Mouse (Mus musculus) spleen, postnatal 36 days (tissue): Measurements from ENCODE around the gene Uprt.
A peak's percentile ranks its signal among the peaks of the same experiment; 100 is the strongest.

Experiments used
- DNase-seq, 2 experiments: peaks; one replicate each; pipeline ENCODE4 v3.0.0; 2022; ENCODE audit warnings: low spot score in 2 of 2, mixed read lengths in 1 of 2

Uprt gene

DNA sequence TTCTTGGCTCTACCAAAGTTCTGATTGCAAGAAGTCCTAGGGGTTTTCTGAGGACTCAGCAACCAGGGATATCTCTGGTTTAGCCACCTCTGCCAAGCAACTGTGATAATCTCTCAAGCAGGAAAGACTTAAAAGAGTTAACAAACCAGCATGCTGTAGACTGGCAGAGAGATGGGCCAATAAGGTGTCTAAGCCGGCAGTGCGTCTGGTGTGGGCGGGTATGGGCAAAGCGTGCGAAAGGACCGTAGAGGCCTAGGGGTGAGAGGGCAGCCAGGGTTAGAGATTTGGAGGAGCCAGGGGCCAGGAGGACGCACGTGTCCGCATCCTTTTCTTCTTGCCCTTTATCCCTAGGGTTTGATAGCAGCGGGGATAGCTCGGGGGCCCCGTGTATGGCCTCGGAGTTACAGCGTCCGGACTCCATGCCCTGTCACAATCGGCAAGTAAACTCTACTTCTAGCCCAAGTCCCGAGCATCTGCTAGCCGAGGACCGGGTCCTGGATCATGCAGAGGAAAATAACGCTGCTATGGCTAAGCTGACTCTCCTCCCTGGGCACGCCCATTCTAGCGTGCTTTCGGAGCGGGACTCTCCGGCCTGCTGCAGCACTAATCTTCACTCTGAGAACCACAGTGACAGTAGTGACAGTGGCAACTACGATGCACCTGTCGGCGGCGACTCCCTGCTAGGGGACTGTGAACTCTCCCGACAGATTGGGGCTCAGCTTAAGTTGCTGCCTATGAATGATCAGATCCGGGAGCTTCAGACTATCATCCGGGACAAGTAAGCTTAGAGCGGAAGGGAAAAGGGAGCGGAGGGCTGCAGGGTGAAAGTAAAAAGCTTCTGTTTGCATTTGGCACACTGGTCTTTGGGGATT, at the start of gene Uprt:
Gene Uprt (plus strand): TSS at position 247 of the 872 bp plus-strand sequence.
- DNase-seq = peak; percentile 80 to 82

GRCm38 (mm10) chrX:104433456-104433855, 49.2 kb upstream of the Uprt start:
- no peak for DNase-seq

- no peak for DNase-seq
Observed at GRCm38 (mm10) chrX:104452433-104452832, 30.2 kb upstream of the Uprt start.

DNA sequence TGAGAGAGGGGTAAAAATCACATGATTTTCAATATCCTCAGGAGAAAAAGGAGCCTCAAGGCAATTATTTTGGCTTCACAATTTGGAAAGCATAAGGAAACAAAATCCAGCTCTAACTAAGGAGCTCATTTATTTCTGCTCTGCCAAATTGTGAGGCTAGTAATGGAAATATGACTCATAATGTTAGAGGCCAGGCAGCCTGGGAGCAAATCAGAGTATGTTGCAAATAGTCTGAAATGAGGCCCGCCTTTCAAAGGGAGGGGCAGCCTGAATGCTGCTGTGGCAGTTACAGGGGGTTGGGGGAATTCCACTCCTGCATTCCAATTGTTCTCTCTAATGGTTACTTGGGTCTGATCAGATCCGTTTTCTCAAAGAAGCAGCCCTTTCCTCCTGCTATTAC, 20.9 kb upstream of the Uprt start:
- no peak for DNase-seq

GRCm38 (mm10) chrX:104464376-104464775, 18.2 kb upstream of the Uprt start:
- DNase-seq = no peak

DNA sequence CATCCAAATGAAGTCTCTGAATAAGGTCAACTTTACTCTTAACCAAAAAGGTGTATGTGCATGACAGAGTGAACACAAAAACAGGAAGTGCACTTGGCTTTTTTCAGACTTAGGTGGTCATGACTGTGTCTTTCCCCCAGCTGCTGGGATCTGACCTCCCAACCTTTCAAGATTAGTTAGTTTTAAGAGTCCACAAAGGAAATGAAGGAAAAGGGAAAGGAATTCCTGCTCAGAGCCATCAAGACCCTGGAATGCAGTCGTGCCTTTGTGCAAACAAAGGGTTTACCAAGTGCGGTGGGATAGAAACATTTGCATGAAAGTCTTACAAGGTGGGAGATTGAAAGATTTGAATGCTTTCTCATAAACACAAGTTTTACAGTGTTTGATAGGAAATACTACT, 4.6 kb upstream of the Uprt start:
- peak in 1 of 2 experiments; percentile 8 for DNase-seq

GRCm38 (mm10) chrX:104483444-104483808, 808 bp downstream of the Uprt start:
- peak; percentile 3 to 7 for DNase-seq

- DNase-seq = no peak
Observed at GRCm38 (mm10) chrX:104485596-104485995, 3.0 kb downstream of the Uprt start.

- DNase-seq = no peak
Observed at GRCm38 (mm10) chrX:104488036-104488435, 5.4 kb downstream of the Uprt start.

DNA sequence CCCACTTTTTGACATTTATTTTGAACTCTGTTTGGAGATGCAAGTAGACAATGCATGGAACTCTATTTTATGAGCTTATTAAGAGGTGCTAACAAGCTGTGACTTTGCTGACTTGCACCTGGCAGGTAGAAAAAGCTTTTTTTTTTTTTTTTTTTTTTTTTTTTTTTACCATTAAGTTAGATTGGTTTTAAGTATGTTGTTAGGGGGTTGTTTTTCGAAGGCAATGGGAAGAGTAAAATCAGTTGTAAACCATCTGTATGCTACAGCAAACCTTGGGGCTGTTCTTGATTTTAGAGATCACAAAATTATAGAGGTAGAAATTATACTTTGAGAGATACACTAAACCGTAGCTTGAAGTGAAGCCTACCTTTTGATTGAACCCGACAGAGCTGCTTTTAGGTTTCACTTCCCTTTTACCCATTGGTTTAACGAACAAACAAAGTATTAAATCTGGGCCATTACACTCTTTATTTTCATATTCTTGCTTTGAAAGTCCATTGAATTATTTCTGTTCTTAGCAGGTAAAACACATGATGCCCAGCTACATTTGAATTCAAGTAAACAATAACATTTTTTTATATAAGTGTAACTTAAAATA, 6.4 kb downstream of the Uprt start:
- DNase-seq = peak; percentile 3 to 22

GRCm38 (mm10) chrX:104489626-104490355, 7.2 kb downstream of the Uprt start:
- no peak for DNase-seq

GRCm38 (mm10) chrX:104501765-104502164, 19.1 kb downstream of the Uprt start:
- DNase-seq = no peak

- DNase-seq = no peak
Observed at GRCm38 (mm10) chrX:104542635-104543034, 60.0 kb downstream of the Uprt start.

DNA sequence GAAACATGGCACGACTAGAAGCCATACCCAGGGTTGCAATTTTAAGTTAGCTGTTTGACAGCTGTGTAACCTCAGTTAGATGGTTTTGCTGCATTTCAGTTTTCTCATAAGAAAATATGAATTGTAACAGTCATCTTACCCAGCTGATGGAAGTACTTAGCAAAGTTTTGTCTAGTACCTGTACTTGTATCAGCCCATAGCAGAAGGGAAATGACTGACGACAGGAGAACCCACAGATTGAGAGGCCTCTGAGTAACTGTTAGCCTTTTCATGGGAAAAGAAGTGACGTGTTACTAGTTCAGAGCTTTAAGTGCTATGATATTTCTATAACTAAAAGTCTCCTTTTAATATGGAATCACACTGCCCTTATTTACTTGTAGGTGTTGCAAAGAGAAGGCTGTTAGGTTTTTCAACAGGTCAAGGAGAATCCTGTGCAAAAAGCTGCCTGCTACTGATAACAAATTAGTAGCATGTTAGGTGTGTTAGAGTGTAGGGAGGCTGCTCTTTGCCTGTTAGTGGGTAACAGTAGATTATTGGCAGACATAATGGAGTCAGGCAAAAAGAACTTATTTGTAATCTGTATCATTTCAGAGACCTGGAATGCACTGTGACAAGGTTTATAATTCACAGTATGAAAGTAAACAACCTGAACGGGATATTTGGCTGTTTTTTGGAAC, 61.4 kb downstream of the Uprt start:
- peak in 1 of 2 experiments; percentile 1 for DNase-seq

GRCm38 (mm10) chrX:104545283-104545682, 62.7 kb downstream of the Uprt start:
- DNase-seq = peak in 1 of 2 experiments; percentile 1
